Mouse (Mus musculus): Measurements from ENCODE around the gene Obox1. TPM values are rescaled to one million over a fixed set of nuclear protein-coding genes. Genes with fewer than 3 reads are reported as not detected.
"Not testable (repeated sequence)": the region's sequence is repeated elsewhere in the genome, so short reads cannot be mapped to it uniquely, and the experiment has no call there.

Obox1 gene
- total RNA-seq (2014; rRNA removed) (not detected in 2 replicates), polyA plus RNA-seq (2012; rRNA removed) (not detected in 2 replicates)

- H3K27ac ChIP-seq (replicated peaks; ENCODE audit: insufficient read depth, low read depth, low read length); H3K79me2 ChIP-seq (ENCODE audit: control insufficient read depth, insufficient read depth, low read length); H3K27me3 ChIP-seq (ENCODE audit: control insufficient read depth, insufficient read depth, low read length); H3K36me3 ChIP-seq (ENCODE audit: control insufficient read depth, insufficient read depth, low read length); H3K9ac ChIP-seq (ENCODE audit: low read depth, low read length); DNase-seq (ENCODE audit: extremely low read depth, low read depth, low spot score); H3K4me1 ChIP-seq (ENCODE audit: control insufficient read depth, insufficient read depth, low read length); H3K4me3 ChIP-seq (ENCODE audit: insufficient read depth, low read depth, low read length): not testable (repeated sequence)
- WGBS = no CpG with 5 or more reads among the region's 2 CpGs
Observed at GRCm38 (mm10) chr7:15388421-15388998, at the start of gene Obox1, which contains the start of gene Obox2. Gene Obox1 (plus strand): TSS chr7:15388948. Gene Obox2 (plus strand): TSS chr7:15388721.

GRCm38 (mm10) chr7:15399147-15399874 lies 10.6 kb downstream of the Obox1 start:
- H3K27ac ChIP-seq (replicated peaks; ENCODE audit: insufficient read depth, low read depth, low read length); H3K27me3 ChIP-seq (ENCODE audit: control insufficient read depth, insufficient read depth, low read length); H3K36me3 ChIP-seq (ENCODE audit: control insufficient read depth, insufficient read depth, low read length); DNase-seq (ENCODE audit: extremely low read depth, low read depth, low spot score); H3K4me1 ChIP-seq (ENCODE audit: control insufficient read depth, insufficient read depth, low read length); H3K4me3 ChIP-seq (ENCODE audit: insufficient read depth, low read depth, low read length); H3K79me2 ChIP-seq (ENCODE audit: control insufficient read depth, insufficient read depth, low read length); H3K9ac ChIP-seq (ENCODE audit: low read depth, low read length): not testable (repeated sequence)
- WGBS = 50% methylated on average over 3 of the region's 3 CpGs

GRCm38 (mm10) chr7:15406816-15407215 lies 18.1 kb downstream of the Obox1 start:
- WGBS = 86% methylated on average over 10 of the region's 10 CpGs
- not testable (repeated sequence) for H3K27ac ChIP-seq (replicated peaks; ENCODE audit: insufficient read depth, low read depth, low read length); H3K36me3 ChIP-seq (ENCODE audit: control insufficient read depth, insufficient read depth, low read length); H3K4me1 ChIP-seq (ENCODE audit: control insufficient read depth, insufficient read depth, low read length); H3K9ac ChIP-seq (ENCODE audit: low read depth, low read length); DNase-seq (ENCODE audit: extremely low read depth, low read depth, low spot score); H3K4me3 ChIP-seq (ENCODE audit: insufficient read depth, low read depth, low read length); H3K27me3 ChIP-seq (ENCODE audit: control insufficient read depth, insufficient read depth, low read length); H3K79me2 ChIP-seq (ENCODE audit: control insufficient read depth, insufficient read depth, low read length)

GRCm38 (mm10) chr7:15418046-15418445 lies 29.3 kb downstream of the Obox1 start:
- not testable (repeated sequence) for H3K27ac ChIP-seq (replicated peaks; ENCODE audit: insufficient read depth, low read depth, low read length); DNase-seq (ENCODE audit: extremely low read depth, low read depth, low spot score); H3K4me3 ChIP-seq (ENCODE audit: insufficient read depth, low read depth, low read length); H3K9ac ChIP-seq (ENCODE audit: low read depth, low read length); H3K27me3 ChIP-seq (ENCODE audit: control insufficient read depth, insufficient read depth, low read length); H3K36me3 ChIP-seq (ENCODE audit: control insufficient read depth, insufficient read depth, low read length); H3K4me1 ChIP-seq (ENCODE audit: control insufficient read depth, insufficient read depth, low read length); H3K79me2 ChIP-seq (ENCODE audit: control insufficient read depth, insufficient read depth, low read length)
- 83% methylated on average over 9 of the region's 9 CpGs for WGBS

GRCm38 (mm10) chr7:15425537-15425936 lies 36.8 kb downstream of the Obox1 start:
- not testable (repeated sequence) for H3K4me1 ChIP-seq (ENCODE audit: control insufficient read depth, insufficient read depth, low read length); H3K36me3 ChIP-seq (ENCODE audit: control insufficient read depth, insufficient read depth, low read length); H3K9ac ChIP-seq (ENCODE audit: low read depth, low read length); DNase-seq (ENCODE audit: extremely low read depth, low read depth, low spot score); H3K27me3 ChIP-seq (ENCODE audit: control insufficient read depth, insufficient read depth, low read length); H3K79me2 ChIP-seq (ENCODE audit: control insufficient read depth, insufficient read depth, low read length); H3K4me3 ChIP-seq (ENCODE audit: insufficient read depth, low read depth, low read length); H3K27ac ChIP-seq (replicated peaks; ENCODE audit: insufficient read depth, low read depth, low read length)
- WGBS = 81% methylated on average over 4 of the region's 4 CpGs

- not testable (repeated sequence) for H3K27ac ChIP-seq (replicated peaks; ENCODE audit: insufficient read depth, low read depth, low read length); H3K36me3 ChIP-seq (ENCODE audit: control insufficient read depth, insufficient read depth, low read length); DNase-seq (ENCODE audit: extremely low read depth, low read depth, low spot score); H3K4me3 ChIP-seq (ENCODE audit: insufficient read depth, low read depth, low read length); H3K9ac ChIP-seq (ENCODE audit: low read depth, low read length); H3K79me2 ChIP-seq (ENCODE audit: control insufficient read depth, insufficient read depth, low read length); H3K27me3 ChIP-seq (ENCODE audit: control insufficient read depth, insufficient read depth, low read length); H3K4me1 ChIP-seq (ENCODE audit: control insufficient read depth, insufficient read depth, low read length)
- 79% methylated on average over 5 of the region's 5 CpGs for WGBS
Observed at GRCm38 (mm10) chr7:15509411-15509810, 120.7 kb downstream of the Obox1 start.

Other genes with a start within 250 kb of the Obox1 start
- gene Obox2, start 227 bp upstream of the Obox1 start, total RNA-seq (2014; rRNA removed) = not detected in 2 replicates
- not detected in 2 replicates for gene Obox2, start 227 bp upstream of the Obox1 start, polyA plus RNA-seq (2012; rRNA removed)